Mouse (Mus musculus): ENCODE results near the gene Narf. TPM values are rescaled to one million over a fixed set of nuclear protein-coding genes. Genes with fewer than 3 reads are reported as not detected.

Gene Narf
- total and polyA plus RNA-seq, 2 experiments from 2014 or later = 38.0 to 129 TPM

- TF ChIP-seq CTCF (IDR thresholded peaks at IDR 0.05) = no peak
- Histone ChIP-seq H3K27ac (ENCODE audit: low read depth, low read length) (no peak overlapping the region), H3K9me3 (ENCODE audit: low read length) (no peaks in the 10 kb centered on the region), H3K36me3 (ENCODE audit: insufficient read depth, low read length) (peaks cover 4% of the 10 kb centered on the region; the same call in 1 of the 2 replicates), H3K4me2 (ENCODE audit: low read depth, low read length, poor library complexity, severe bottlenecking) (no peak overlapping the region), H3K27me3 (ENCODE audit: insufficient read depth, low read length) (no peaks in the 10 kb centered on the region), H3K9ac (replicated peaks; ENCODE audit: low read length, poor library complexity, severe bottlenecking) (no peak overlapping the region), H3K4me1 (ENCODE audit: insufficient read depth, low read length) (peaks cover 12% of the 10 kb centered on the region), H3K4me3 (ENCODE audit: low read depth, low read length) (no peak overlapping the region)
- DNase-seq (ENCODE audit: low spot score) = peak; percentile 22
- WGBS = 44% methylated on average over 4 of the region's 4 CpGs
- no peak for ATAC-seq (ENCODE audit: low FRiP score)
Measured at GRCm38 (mm10) chr11:121231628-121232291, 5.3 kb upstream of the Narf start.

- WGBS = 30% methylated on average over 4 of the region's 4 CpGs
Measured at GRCm38 (mm10) chr11:121232706-121233105, 4.3 kb upstream of the Narf start.

GRCm38 (mm10) chr11:121235475-121236238 lies 1.4 kb upstream of the Narf start:
- WGBS = 21% methylated on average over 9 of the region's 9 CpGs
- DNase-seq (ENCODE audit: low spot score) = peak; percentile 31
- H3K4me3 ChIP-seq (ENCODE audit: low read depth, low read length) = peak overlapping the region; percentile 68; the same call in 1 of the 2 replicates
- H3K9me3 ChIP-seq (ENCODE audit: low read length) = no peaks in the 10 kb centered on the region
- H3K9ac ChIP-seq (replicated peaks; ENCODE audit: low read length, poor library complexity, severe bottlenecking) = no peak overlapping the region
- peak; percentile 67 for TF ChIP-seq CTCF (IDR thresholded peaks at IDR 0.05)
- H3K36me3 ChIP-seq (ENCODE audit: insufficient read depth, low read length) = peaks cover 3% of the 10 kb centered on the region; the same call in 1 of the 2 replicates
- H3K27me3 ChIP-seq (ENCODE audit: insufficient read depth, low read length) = no peaks in the 10 kb centered on the region
- H3K27ac ChIP-seq (ENCODE audit: low read depth, low read length) = peak overlapping the region; percentile 80
- H3K4me2 ChIP-seq (ENCODE audit: low read depth, low read length, poor library complexity, severe bottlenecking) = peak overlapping the region; percentile 50; the same call in 1 of the 2 replicates
- peaks cover 8% of the 10 kb centered on the region; the same call in 1 of the 2 replicates for H3K4me1 ChIP-seq (ENCODE audit: insufficient read depth, low read length)
- no peak for ATAC-seq (ENCODE audit: low FRiP score)

More at GRCm38 (mm10) chr11:121232706-121233105, 4.3 kb upstream of the Narf start:
- Histone ChIP-seq H3K36me3 (ENCODE audit: insufficient read depth, low read length) (no peaks in the 10 kb centered on the region), H3K27me3 (ENCODE audit: insufficient read depth, low read length) (no peaks in the 10 kb centered on the region), H3K4me2 (ENCODE audit: low read depth, low read length, poor library complexity, severe bottlenecking) (no peak overlapping the region), H3K9me3 (ENCODE audit: low read length) (no peaks in the 10 kb centered on the region), H3K27ac (ENCODE audit: low read depth, low read length) (no peak overlapping the region), H3K4me3 (ENCODE audit: low read depth, low read length) (no peak overlapping the region), H3K9ac (replicated peaks; ENCODE audit: low read length, poor library complexity, severe bottlenecking) (no peak overlapping the region), H3K4me1 (ENCODE audit: insufficient read depth, low read length) (peaks cover 11% of the 10 kb centered on the region)
- DNase-seq (ENCODE audit: low spot score) = no peak
- no peak for ATAC-seq (ENCODE audit: low FRiP score)
- TF ChIP-seq CTCF (IDR thresholded peaks at IDR 0.05) = no peak

GRCm38 (mm10) chr11:121237345-121238128 lies 484 bp downstream of the Narf start:
- peak overlapping the region; percentile 72 for H3K9ac ChIP-seq (replicated peaks; ENCODE audit: low read length, poor library complexity, severe bottlenecking)
- DNase-seq (ENCODE audit: low spot score) (peak; percentile 45), ATAC-seq (ENCODE audit: low FRiP score) (peak; percentile 44; the same call in 1 of the 2 replicates)

GRCm38 (mm10) chr11:121239669-121240068 lies 2.6 kb downstream of the Narf start:
- no peak overlapping the region for H3K4me2 ChIP-seq (ENCODE audit: low read depth, low read length, poor library complexity, severe bottlenecking)
- TF ChIP-seq CTCF (IDR thresholded peaks at IDR 0.05) = no peak
- ATAC-seq (ENCODE audit: low FRiP score) = no peak
- WGBS = 100% methylated on average over 2 of the region's 2 CpGs
- no peaks in the 10 kb centered on the region for H3K9me3 ChIP-seq (ENCODE audit: low read length)
- H3K4me1 ChIP-seq (ENCODE audit: insufficient read depth, low read length) = peaks cover 8% of the 10 kb centered on the region; the same call in 1 of the 2 replicates
- no peak for DNase-seq (ENCODE audit: low spot score)
- H3K27me3 ChIP-seq (ENCODE audit: insufficient read depth, low read length) = no peaks in the 10 kb centered on the region
- no peak overlapping the region for H3K4me3 ChIP-seq (ENCODE audit: low read depth, low read length)
- H3K36me3 ChIP-seq (ENCODE audit: insufficient read depth, low read length) = peaks cover 16% of the 10 kb centered on the region
- H3K9ac ChIP-seq (replicated peaks; ENCODE audit: low read length, poor library complexity, severe bottlenecking) = no peak overlapping the region
- no peak overlapping the region for H3K27ac ChIP-seq (ENCODE audit: low read depth, low read length)

More at GRCm38 (mm10) chr11:121237345-121238128, 484 bp downstream of the Narf start:
- Histone ChIP-seq H3K36me3 (ENCODE audit: insufficient read depth, low read length) (peaks cover 7% of the 10 kb centered on the region; the same call in 1 of the 2 replicates), H3K27me3 (ENCODE audit: insufficient read depth, low read length) (no peaks in the 10 kb centered on the region), H3K4me1 (ENCODE audit: insufficient read depth, low read length) (peaks cover 8% of the 10 kb centered on the region; the same call in 1 of the 2 replicates), H3K4me2 (ENCODE audit: low read depth, low read length, poor library complexity, severe bottlenecking) (peak overlapping the region; percentile 65), H3K4me3 (ENCODE audit: low read depth, low read length) (peak overlapping the region; percentile 68), H3K27ac (ENCODE audit: low read depth, low read length) (peak overlapping the region; percentile 83), H3K9me3 (ENCODE audit: low read length) (no peaks in the 10 kb centered on the region)
- WGBS = 3% methylated on average over 28 of the region's 28 CpGs
- peak; percentile 56 for TF ChIP-seq CTCF (IDR thresholded peaks at IDR 0.05)
